Mouse (Mus musculus): ENCODE data around the gene Slc26a6. TPM values are rescaled to one million over a fixed set of nuclear protein-coding genes. Genes with fewer than 3 reads are reported as not detected.

Gene Slc26a6
- 25.2 and 32.2 TPM in 2 replicates for polyA plus RNA-seq (2015; fragmentation: Nextera tagmentation; extraction: Ambion mirVana)

GRCm38 (mm10) chr9:108852976-108853375, at the start of gene Slc26a6:
Gene Slc26a6 (plus strand): TSS chr9:108853283.

GRCm38 (mm10) chr9:108808163-108808665, 44.9 kb upstream of the Slc26a6 start, which contains the start of gene Nckipsd:
Gene Nckipsd (plus strand): TSS chr9:108808368.

GRCm38 (mm10) chr9:108825820-108826699, 27.0 kb upstream of the Slc26a6 start, which contains the start of gene Celsr3:
Gene Celsr3 (plus strand): TSS chr9:108826320.

GRCm38 (mm10) chr9:108914491-108914890, 61.4 kb downstream of the Slc26a6 start, which contains the start of gene Tmem89:
Gene Tmem89 (plus strand): TSS chr9:108914619.

GRCm38 (mm10) chr9:108936418-108937364, 83.6 kb downstream of the Slc26a6 start, which contains the start of gene Uqcrc1:
Gene Uqcrc1 (plus strand): TSS chr9:108936633.

GRCm38 (mm10) chr9:108953081-108953636, 100.1 kb downstream of the Slc26a6 start, which contains the start of gene Col7a1:
Gene Col7a1 (plus strand): TSS chr9:108953586.

Small RNAs within 50 kb of the gene (microRNA-seq; reads per million reads assigned to microRNA genes)
- gene Gm23156: not detected

Other genes starting within 250 kb of the Slc26a6 start
- 29.1 and 32.9 TPM in 2 replicates for gene Arih2, start 203.9 kb upstream of the Slc26a6 start, polyA plus RNA-seq (2015; fragmentation: Nextera tagmentation; extraction: Ambion mirVana)
- gene Slc25a20, start 191.2 kb upstream of the Slc26a6 start, polyA plus RNA-seq (2015; fragmentation: Nextera tagmentation; extraction: Ambion mirVana): 46.2 and 46.9 TPM in 2 replicates
- 45.1 and 46.4 TPM in 2 replicates for gene Prkar2a, start 164.0 kb upstream of the Slc26a6 start, polyA plus RNA-seq (2015; fragmentation: Nextera tagmentation; extraction: Ambion mirVana)
- gene Ip6k2, start 69.5 kb upstream of the Slc26a6 start, polyA plus RNA-seq (2015; fragmentation: Nextera tagmentation; extraction: Ambion mirVana): 153 and 186 TPM in 2 replicates
- gene Nckipsd, start 44.9 kb upstream of the Slc26a6 start, polyA plus RNA-seq (2015; fragmentation: Nextera tagmentation; extraction: Ambion mirVana): 29.3 and 29.7 TPM in 2 replicates
- gene Celsr3, start 27.0 kb upstream of the Slc26a6 start, polyA plus RNA-seq (2015; fragmentation: Nextera tagmentation; extraction: Ambion mirVana): 5.2 and 8.2 TPM in 2 replicates
- not detected in 2 replicates for gene Tmem89, start 61.3 kb downstream of the Slc26a6 start, polyA plus RNA-seq (2015; fragmentation: Nextera tagmentation; extraction: Ambion mirVana)
- 610 and 634 TPM in 2 replicates for gene Uqcrc1, start 83.3 kb downstream of the Slc26a6 start, polyA plus RNA-seq (2015; fragmentation: Nextera tagmentation; extraction: Ambion mirVana)
- gene Col7a1, start 100.3 kb downstream of the Slc26a6 start, polyA plus RNA-seq (2015; fragmentation: Nextera tagmentation; extraction: Ambion mirVana): 1.9 and 2.4 TPM in 2 replicates
- gene Ucn2, start 132.7 kb downstream of the Slc26a6 start, polyA plus RNA-seq (2015; fragmentation: Nextera tagmentation; extraction: Ambion mirVana): 0.13 TPM in 1 of 2 replicates, not detected in the other
- 16.8 and 21.5 TPM in 2 replicates for gene Pfkfb4, start 138.5 kb downstream of the Slc26a6 start, polyA plus RNA-seq (2015; fragmentation: Nextera tagmentation; extraction: Ambion mirVana)
- gene Shisa5, start 185.3 kb downstream of the Slc26a6 start, polyA plus RNA-seq (2015; fragmentation: Nextera tagmentation; extraction: Ambion mirVana): 84.2 and 85.5 TPM in 2 replicates
- gene Trex1, start 206.5 kb downstream of the Slc26a6 start, polyA plus RNA-seq (2015; fragmentation: Nextera tagmentation; extraction: Ambion mirVana): 15.9 and 21.4 TPM in 2 replicates
- 26.0 and 28.4 TPM in 2 replicates for gene Atrip, start 220.8 kb downstream of the Slc26a6 start, polyA plus RNA-seq (2015; fragmentation: Nextera tagmentation; extraction: Ambion mirVana)
- 7.3 and 8.0 TPM in 2 replicates for gene Ccdc51, start 229.2 kb downstream of the Slc26a6 start, polyA plus RNA-seq (2015; fragmentation: Nextera tagmentation; extraction: Ambion mirVana)
- gene Tma7, start 229.3 kb downstream of the Slc26a6 start, polyA plus RNA-seq (2015; fragmentation: Nextera tagmentation; extraction: Ambion mirVana): 806 and 829 TPM in 2 replicates
- 8.7 and 11.0 TPM in 2 replicates for gene Plxnb1, start 242.1 kb downstream of the Slc26a6 start, polyA plus RNA-seq (2015; fragmentation: Nextera tagmentation; extraction: Ambion mirVana)

Data from neural tube, postnatal 0 days (tissue).